Mouse (Mus musculus): Measurements from ENCODE around the gene Ap2a1.
A peak's percentile ranks its signal among the peaks of the same experiment; 100 is the strongest.

Ap2a1 gene

DNA sequence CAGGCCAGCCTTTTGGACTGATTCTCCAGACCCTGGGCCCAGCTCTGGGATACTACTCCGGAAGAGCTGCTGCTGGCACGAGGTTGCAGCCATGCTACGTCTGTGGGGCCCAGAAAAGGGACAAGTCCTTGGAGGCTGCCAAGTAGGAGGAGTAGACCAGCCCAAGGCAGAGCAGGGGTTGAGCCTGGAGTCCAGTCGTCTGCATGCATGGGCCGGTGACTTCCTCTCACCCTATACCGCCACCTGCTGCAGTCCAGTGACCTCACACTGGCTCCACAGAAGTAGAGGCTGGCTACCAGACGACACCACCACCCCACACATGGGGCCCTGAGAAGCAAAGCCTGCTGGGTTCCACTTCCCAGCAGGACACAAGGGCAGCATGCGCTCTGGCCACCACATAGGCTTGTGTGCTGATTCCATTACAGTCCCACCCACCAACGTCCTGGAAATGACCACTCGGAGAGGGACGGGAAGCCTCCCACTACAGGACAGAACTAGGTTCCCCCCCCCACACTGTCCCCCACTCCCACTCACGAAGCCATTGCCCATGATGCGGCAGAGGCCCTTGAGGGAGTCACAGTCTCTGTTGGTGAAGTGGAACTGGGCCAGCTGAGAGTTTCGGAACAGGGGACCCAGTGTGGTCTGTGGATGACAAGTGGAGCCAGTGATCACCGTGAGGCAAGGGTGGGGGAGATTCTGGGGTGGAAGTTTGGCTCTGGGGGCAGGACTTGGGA lies 62.9 kb downstream of the Ap2a1 start:
- DNase-seq (ENCODE audit: low read depth, low spot score): peak; percentile 82

DNA sequence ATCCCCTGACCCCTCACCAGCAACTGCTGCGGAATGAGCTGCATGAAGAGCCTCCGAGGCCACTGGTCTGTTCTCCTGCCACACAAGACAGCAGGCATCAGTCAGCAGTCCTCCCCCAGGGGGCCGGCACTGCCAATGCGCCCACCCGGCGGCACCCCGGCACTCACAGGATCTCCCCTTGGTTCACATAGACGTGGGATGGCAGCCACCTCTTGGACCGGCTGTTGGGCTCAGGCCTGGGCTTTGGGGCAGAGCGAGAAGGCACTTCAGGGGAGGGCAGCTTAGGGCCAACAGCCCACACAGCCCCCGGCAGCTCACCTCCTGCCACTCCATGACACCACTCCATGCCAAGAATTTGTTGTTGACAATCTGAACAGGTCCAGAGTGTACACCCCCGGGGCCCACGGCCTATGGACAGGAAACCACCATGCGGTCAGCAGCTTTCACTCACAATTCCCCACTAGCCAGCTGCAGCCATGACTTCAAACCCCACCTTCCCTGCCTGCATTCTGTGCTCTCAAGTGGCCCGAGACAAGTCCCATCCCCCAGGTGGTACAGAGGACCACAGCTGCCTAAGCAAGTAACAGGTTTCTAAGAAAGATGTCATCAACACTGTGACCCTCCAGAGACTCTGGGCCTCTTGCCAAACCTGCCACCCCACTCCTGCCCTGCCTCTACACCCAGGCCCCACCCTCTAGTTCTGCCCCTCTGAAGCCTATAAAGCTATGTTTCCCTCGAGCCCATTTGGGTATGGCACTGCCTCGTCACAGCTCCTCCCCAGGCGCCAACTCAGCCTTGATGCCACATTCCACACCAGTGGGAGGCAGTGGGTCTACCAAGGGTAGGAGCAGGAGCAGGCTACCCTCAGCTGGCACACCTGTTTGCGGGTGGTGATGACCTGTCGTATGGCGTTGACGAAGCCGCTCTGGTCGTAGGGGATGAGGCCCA lies 64.4 kb downstream of the Ap2a1 start:
- no peak for DNase-seq (ENCODE audit: low read depth, low spot score)

DNA sequence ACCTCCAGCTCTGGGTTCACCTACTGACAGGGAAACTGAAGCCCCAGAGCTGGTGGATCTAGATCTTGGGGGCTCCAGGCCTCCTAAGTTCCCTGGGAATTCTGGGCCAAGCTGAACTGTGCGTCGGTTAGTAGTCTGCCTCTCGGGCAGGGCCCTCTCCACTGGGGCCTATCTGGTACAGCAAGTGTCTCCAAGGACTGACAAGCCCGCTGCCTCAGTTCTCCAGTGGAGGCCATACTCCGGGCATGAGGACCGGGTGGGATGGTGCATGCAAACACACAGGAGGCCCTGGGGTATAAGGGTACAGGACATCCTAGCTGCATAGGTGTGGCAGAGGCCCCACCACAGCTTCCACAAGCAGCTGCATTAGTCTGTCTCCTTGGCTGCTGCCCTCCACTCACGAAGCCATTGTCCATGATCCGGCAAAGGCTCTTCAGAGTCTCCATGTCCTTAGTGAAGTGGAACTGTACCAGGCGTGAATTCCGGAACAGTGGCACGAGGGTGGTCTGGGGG lies 65.3 kb downstream of the Ap2a1 start:
- DNase-seq (ENCODE audit: low read depth, low spot score): no peak

DNA sequence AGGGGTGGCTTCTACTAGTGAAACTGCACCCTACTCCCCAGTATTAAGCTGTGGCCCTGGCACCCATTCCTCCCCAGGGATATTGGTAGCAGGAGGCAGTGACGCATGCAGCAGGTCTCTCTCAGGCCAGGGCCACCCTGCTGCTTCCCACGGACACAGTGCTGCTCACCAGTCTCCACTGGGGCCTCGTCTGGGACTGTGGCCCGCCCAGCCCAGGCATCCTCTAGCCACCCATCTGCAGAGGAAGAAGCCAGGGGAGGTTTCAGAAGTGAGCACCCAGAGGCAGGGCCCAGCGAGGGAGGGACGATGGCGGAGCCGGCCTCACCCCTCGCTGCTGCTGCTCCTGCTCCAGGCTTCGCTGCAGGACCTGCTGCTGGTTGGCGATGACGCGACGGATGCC lies 66.1 kb downstream of the Ap2a1 start:
- DNase-seq (ENCODE audit: low read depth, low spot score): no peak

DNA sequence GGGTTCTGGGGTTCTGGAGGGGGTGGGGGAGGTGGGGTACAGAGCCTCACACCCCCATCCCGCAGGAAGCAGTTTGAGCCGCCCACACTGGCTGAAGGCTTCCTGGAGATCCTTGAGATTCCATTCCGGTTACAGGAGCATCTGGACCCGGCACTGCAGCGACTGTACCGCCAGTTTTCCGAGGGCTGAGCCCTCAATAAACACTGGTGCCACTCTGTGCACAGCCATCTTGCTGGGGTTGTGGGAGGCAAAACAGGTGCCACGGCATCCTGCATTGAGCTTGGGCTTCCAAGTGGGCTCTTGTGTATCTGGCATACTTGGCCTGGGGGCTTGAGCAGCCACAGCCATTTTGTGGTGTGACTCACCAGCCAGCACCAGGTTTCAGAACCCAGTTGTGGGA lies 66.9 kb downstream of the Ap2a1 start:
- DNase-seq (ENCODE audit: low read depth, low spot score): no peak

DNA sequence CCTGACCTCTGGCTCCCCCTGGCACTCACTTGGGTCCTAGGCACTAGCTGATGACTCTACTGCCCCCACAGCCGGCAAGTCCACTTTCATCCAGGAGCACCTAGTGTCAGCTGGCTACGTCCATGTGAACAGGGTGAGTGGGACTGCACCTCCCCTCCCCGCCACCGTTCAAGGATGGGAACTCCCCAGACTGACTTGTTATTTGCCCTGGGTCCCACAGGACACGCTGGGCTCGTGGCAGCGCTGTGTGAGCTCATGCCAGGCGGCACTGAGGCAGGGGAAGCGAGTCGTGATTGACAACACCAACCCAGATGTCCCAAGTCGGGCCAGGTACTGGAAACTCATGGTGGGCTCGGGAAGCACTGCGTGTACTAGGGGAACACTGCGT lies 67.9 kb downstream of the Ap2a1 start:
- DNase-seq (ENCODE audit: low read depth, low spot score): no peak

DNA sequence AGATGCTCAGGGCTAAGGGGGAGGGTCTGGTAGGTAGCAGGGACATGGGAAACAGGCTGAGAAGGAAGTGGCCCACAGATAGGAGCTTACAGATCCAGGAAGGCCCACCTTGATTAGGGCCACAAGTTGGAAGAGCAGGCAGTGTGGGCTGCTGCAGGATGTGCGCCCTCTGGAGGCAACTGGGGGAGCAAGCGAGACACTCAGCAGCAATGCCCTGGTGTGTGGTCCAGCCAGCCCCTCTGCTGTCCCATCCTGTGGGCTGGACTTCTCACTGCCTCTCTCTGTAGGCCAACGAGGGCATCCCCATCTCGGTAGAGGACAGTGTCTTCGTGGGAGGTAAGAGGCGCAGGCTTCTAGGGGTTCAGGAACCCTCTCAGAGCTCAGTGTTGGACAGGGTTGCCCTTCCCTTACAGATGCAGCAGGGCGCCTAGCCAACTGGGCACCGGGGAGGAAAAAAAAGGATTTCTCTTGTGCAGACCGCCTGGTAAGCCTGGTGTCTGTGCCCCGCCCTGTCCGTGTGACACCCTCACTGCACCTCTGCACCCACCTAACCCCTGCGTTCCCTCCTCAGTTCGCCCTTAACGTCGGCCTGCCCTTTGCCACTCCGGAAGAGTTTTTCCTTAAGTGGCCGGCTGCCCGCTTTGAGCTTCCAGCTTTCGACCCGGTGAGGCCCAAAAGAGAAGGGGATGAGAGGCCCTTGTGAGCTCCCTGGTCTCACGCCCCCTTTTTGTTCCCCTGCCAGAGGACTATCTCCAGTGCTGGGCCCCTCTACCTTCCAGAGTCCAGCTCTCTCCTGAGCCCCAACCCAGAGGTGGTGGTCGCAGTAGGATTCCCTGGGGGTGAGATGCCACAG lies 68.5 kb downstream of the Ap2a1 start:
- DNase-seq (ENCODE audit: low read depth, low spot score): no peak

DNA sequence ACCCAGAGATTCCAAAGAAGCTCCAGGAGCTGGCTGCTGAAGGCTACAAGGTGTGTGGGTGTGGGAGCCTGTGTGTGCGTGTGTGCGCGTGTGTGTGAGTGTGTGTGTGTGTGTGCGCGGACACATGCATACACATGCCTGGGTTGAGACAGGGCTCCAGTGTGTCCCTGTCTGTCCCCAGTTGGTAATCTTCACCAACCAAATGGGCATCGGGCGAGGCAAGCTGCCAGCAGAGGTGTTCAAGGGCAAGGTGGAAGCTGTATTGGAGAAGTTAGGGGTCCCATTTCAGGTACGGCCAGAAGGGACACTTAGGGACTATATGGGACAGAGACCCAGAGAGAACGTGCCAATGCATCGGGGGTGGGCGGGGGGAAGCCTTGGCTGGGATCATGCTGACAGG lies 69.4 kb downstream of the Ap2a1 start:
- DNase-seq (ENCODE audit: low read depth, low spot score): no peak

DNA sequence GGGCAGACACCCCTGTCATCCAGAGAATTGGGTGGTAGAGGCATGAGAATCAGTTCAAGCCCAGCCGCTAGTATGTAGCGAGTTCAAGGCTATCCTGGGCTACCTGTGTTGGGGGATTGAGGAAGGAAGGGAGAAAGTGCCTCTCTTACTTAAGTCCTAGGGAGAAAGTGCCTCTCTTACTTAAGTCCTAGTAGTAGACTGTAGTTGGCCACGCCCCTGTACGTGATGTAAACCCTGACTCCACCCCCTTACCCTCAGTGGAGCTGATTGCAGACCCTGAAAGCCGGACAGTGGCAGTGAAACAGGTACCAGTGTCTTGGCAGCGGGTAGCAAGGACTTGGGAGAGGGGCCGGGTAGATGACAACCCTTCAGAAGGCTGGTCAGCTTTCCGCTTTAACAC lies 71.4 kb downstream of the Ap2a1 start:
- no peak for DNase-seq (ENCODE audit: low read depth, low spot score)

DNA sequence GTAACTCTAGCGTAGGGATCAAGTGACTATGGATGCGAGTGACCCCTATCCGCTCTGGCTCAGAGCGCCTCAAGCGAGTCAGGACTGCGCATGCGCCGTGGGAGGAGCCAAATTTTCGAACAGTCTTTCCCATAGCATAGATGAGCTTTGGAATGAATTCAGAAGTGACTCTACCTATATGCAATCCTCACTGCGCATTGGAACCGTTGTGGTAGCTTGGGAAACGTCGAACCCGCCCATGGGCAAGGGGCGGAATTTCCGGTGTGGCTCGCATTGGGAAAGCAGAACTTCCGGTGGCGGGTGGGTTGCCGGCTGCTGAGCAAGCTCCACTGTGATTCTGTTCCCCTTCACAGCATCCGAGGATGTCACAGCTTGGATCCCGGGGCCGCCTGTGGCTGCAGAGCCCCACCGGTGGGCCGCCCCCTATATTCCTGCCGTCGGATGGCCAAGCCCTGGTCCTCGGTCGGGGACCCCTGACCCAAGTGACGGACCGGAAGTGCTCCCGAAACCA lies 72.2 kb downstream of the Ap2a1 start, which contains the start of gene Pnkp:
Gene Pnkp (plus strand): TSS at position 98 of the 511 bp plus-strand sequence.
- DNase-seq (ENCODE audit: low read depth, low spot score): peak; percentile 80

DNA sequence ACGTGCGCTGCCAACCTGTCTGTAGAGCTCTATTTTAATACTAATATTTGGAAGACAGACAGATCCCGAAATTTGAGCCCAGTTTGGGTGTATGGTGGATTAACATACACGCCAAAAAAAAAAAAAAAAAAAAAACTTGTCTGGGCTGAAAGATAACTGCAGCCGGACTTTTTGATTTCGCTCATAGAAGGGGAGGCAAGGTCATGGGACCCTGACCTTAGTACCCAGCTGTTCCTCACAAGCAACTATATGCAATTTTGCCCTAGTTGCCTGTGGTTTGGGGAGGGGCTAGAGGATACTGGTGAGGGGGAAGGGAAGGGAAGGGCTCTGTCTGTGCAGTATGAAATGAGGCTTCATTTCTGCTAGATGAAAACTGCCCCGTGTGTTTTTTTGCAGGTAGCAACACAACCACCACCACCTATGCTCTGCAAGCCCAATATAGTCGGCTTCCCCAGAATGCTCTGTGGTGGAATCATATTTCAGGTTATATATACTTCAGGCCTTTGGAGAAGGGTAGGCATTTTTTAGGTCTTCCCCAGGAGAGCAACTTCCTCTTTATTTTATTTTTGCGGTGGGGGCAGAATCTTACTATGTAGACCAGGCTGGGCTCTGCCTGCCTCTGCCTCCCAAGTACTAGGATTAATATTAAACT lies 72.9 kb downstream of the Ap2a1 start:
- no peak for DNase-seq (ENCODE audit: low read depth, low spot score)

DNA sequence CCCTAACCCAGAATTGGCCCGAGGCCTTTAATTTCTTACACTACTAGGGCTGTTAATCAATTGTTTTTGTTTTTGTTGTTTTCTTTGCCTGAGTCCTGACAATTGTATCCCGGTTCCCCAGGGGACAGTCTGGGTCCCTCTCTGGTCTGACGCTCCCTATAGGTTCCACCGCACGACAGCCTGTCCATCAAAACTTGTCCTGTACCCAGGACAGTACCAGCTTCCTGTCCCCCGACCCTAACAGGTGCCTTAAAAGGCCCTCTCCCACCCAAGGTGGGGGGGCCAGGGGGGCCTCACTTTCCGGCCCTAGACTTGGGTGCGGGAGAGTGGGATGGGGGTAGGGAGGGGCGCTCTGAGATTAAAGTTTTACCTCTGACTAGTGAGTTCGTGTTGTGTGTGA lies 74.3 kb downstream of the Ap2a1 start:
- no peak for DNase-seq (ENCODE audit: low read depth, low spot score)

DNA sequence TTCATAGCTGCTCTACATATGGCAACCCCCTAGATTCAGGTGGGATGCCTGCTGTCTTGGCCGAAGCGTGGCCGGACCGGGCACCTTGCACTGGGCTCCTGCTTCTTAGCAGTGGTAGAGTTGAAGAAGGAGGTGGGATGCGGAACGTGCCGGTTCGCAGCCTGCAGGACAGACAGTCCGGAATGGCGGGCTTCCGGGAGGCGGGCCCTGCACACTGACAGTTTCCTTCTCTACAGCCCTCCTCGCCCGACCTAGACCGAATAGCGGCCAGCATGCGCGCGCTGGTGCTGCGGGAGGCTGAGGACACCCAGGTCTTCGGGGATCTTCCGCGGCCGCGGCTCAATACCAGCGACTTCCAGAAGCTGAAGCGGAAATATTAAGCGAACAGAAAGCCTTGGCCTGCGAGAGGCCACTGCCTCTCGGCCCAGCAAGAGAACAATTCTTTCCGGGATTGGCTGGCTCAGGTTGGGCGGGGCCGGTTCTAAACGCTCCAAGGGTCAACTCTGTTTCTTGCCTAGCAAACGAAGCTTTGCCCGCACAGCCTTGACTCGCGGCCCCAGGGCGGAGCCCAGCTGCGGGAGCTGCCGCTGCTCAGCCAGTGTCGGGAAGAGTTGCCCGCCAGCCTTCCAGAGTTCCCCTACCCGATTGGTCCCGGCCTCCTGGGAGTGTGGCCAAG lies 74.8 kb downstream of the Ap2a1 start:
- DNase-seq (ENCODE audit: low read depth, low spot score): peak; percentile 77

DNA sequence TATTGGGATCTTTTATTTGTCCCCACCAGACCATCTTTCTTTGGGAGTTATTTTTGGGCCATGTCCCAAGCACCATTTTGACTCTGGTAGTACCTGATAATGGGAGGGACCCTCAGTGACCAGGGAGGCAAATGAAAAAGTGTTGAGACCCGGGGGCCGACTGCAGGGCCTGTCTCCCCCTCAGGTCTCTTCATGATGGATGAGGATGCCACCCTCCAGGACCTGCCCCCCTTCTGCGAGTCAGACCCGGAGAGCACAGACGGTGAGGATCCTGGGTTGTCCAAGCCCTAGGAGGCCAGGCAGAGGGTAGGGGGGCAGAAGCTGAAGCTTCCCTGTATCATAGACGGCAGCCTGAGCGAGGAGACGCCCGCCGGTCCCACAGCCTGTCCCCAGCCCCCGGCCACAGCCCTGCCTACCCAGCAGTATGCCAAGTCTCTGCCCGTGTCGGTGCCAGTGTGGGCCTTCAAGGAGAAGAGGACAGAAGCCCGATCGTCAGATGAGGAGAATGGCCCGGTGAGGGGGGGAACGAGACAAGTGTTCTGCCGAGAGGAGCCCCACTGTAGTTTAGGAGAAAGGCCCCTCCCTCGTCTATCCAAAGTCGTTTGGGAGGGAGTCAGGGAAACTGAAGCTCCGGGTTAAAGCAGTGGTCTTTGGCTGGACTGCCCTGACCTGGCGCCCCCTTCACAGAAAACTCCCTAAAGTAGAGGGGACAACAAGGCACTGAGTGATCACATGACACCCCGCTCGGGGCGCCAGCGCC lies 75.5 kb downstream of the Ap2a1 start:
- DNase-seq (ENCODE audit: low read depth, low spot score): no peak

DNA sequence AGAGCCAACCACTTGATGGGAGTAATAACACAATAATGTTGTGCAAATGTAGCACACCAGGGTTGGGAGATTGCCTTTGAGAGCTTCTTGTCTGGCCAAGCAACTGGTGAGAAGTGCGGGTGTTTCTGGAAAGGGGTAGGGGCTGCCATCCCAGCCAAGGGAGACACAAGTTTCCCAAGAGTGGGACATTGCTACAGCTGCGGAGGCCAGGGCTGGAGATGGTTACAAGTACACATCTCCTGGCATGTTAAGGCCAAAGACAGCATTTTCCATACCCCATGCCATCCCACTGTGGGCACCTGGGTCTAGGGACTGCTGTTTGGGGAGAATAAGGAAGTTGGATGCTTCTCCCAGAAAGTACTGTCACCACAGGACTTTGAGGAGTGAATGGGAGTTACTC lies 76.2 kb downstream of the Ap2a1 start:
- no peak for DNase-seq (ENCODE audit: low read depth, low spot score)

DNA sequence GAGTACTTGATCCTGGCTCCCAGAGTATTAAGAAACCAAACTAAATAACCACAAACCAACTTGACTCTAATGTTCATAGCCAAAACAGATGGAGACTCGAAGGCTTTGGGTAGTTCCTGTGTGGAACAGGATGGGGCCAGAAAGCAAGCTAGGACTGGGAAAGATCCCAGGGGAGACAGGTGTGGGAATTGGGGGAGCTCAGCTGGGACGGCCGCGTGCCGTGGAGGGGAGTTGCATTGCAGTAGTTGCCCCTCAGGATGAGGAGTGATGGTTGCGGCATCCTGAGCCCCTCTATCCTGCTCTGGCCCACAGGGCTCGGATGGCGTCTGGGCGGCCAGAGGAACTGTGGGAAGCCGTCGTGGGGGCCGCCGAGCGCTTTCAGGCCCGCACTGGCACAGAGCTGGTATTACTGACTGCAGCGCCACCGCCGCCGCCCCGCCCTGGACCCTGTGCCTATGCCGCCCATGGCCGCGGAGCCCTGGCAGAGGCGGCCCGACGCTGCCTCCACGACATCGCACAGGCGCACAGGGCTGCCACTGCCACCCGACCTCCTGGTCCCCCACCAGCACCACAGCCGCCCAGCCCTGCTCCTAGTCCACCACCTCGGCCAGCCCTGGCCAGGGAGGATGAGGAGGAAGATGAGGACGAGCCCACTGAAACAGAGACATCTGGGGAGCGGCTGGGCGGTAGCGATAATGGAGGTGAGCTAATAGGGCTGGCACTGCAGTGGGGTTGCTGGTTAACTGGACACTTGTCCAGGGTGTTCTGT lies 76.9 kb downstream of the Ap2a1 start:
- no peak for DNase-seq (ENCODE audit: low read depth, low spot score)

DNA sequence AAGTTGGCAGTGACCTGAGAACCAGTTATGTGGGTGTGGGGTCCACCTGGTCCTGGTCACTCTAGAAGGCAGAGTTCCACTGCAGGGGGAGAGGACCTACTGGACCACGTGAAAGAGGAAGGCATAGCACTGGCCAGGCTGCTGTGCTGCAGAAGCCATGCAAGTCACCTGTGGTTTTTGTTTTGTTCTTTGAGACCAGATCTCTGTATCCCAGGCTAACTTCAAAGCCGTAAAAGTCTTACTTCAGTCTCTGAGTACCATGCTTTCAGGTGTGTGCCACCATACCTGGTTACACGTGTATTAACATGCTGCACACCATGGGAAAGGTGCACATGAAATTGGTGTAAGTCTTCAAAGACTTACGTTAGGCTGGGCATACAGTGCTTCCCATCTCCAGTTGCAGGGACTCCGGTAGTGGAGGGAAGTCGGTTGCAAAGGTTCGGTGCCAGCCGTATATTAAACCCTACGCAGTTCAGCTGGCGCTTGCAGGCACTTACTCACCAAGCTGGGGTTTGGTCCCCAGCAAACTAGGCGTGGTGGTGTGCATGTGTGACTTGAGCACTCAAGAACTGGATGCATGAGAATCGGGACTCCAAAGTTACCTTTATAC lies 77.6 kb downstream of the Ap2a1 start:
- DNase-seq (ENCODE audit: low read depth, low spot score): no peak
